Mouse (Mus musculus) E14TG2a.4 (cell line): ENCODE measurements at regions not wholly inside any gene's neighbourhood (a gene's known extent, or its start where the extent isn't known, plus 50 kb on each side); places are given as distances from the start of the nearest gene placed in this dataset.

Experiments
- CTCF ChIP-seq: conservative IDR thresholded peaks from 2 replicates; pipeline ENCODE4 v1.5.1; 2014; ENCODE audit warnings: low read length
- NANOG ChIP-seq: IDR thresholded peaks from 2 replicates; pipeline ENCODE4 v1.6.1; 2014; ENCODE audit warnings: borderline replicate concordance, low read length, mixed read lengths
- POU5F1 ChIP-seq: IDR thresholded peaks from 2 replicates; pipeline ENCODE4 v1.6.1; 2014; ENCODE audit warnings: low read length, borderline replicate concordance

DNA sequence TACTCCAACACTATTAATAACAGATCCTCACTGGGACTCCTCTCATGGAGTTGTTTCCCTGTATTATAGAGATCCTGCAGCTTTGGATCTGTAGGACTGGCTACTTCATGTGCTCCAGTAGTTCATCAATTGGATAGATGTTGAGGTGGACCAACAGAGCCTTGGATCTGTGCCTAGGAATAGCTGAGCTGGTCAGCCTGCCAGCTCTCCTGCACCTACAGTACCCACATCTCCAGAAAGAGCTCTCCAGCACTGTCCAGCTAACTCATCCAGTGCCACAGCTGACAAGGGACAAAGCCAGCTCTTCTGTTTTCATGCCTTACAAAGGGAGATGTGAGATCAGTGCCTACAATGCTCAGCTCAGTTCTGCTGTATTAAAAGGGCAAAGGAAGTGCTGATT, 403.0 kb downstream of the Btbd3 start:
- no peak for TF ChIP-seq CTCF
- no peak for TF ChIP-seq NANOG
- no peak for TF ChIP-seq POU5F1
